In the genomic region with DNA sequence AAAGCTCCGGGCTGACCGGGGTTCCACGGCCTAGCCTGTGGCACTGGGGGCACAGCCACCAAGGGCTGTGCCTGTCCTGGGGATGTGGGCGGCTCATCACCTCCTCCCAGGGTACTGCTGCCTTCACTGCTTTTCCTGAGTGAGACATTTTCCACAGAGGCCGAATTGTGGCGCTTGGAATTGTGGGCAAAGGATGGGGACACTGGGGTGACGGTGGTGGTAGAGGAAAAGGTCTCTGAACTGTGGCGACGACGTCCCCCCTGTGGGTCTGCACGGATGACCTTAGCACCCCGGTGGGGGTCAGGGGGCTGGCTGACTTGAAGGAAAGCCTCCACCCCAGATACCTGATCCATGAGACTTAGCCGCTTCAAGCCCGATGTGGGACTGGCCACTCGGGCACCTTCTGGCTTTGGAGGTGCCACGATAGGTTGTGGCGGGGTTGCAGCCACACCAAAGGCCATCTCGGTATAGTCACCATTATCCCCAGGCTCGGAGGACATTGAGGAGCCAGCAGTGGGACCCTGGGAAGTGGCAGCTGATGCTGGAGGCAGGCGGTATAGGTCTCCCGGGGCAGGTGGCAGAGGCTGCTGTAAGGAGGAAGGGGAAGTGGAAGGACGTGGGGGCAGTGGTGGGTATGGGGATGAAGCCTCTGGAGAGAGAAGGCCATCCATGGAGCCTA, we compare ENCODE assay signal across 8 mouse cellular contexts. TPM values are rescaled to one million over a fixed set of nuclear protein-coding genes. Genes with fewer than 3 reads are reported as not detected.
DNase-seq lines count a peak whose midpoint lies in the region; ATAC-seq and TF ChIP-seq lines count a peak whose summit lies in the region.

No protein-coding gene starts in this region.

- H3K9me3 ChIP-seq in neural tube, embryonic 11.5 days (ENCODE audit: control insufficient read depth, low read length): no peaks in the 10 kb centered on the region
- no peaks in the 10 kb centered on the region for H3K9me3 ChIP-seq in limb, embryonic 12.5 days
- H3K9me3 ChIP-seq in stomach, embryonic 14.5 days (ENCODE audit: control insufficient read depth, low read depth, low read length): no peaks in the 10 kb centered on the region

- DNase-seq in neural tube, embryonic 11.5 days (ENCODE audit: low spot score): no peak
- DNase-seq in neural tube, embryonic 10.5 days (ENCODE audit: extremely low spot score, low spot score): no peak
- no peak for DNase-seq in adrenal gland, postnatal 25 days
- no peak for DNase-seq in ovary, adult 18-20 months (ENCODE audit: low spot score)
- DNase-seq in kidney, adult 18-20 months: no peak

- no peak for TF ChIP-seq CTCF in embryonic fibroblast, embryonic 13.5 days (IDR thresholded peaks at IDR 0.05; ENCODE audit: borderline replicate concordance, insufficient read depth, low read length)

- ATAC-seq in neural tube, embryonic 11.5 days (ENCODE audit: insufficient read depth, low FRiP score, low TSS enrichment): no peak
- no peak for ATAC-seq in limb, embryonic 12.5 days (ENCODE audit: insufficient number of reproducible peaks, insufficient read depth, low FRiP score, low TSS enrichment, low read depth)
- ATAC-seq in stomach, embryonic 14.5 days (ENCODE audit: insufficient number of reproducible peaks, insufficient read depth, low FRiP score, low read depth): no peak

- peak overlapping the region; percentile 35 for H3K9ac ChIP-seq in neural tube, embryonic 11.5 days (ENCODE audit: low read length)
- H3K9ac ChIP-seq in limb, embryonic 12.5 days (replicated peaks): peak overlapping the region; percentile 88
- no peak overlapping the region for H3K9ac ChIP-seq in stomach, embryonic 14.5 days (replicated peaks; ENCODE audit: low read depth, low read length)

- H3K27me3 ChIP-seq in neural tube, embryonic 11.5 days (ENCODE audit: control insufficient read depth, insufficient read depth, low read length): no peaks in the 10 kb centered on the region
- no peaks in the 10 kb centered on the region for H3K27me3 ChIP-seq in limb, embryonic 12.5 days
- H3K27me3 ChIP-seq in stomach, embryonic 14.5 days (ENCODE audit: control insufficient read depth, insufficient read depth, low read length): no peaks in the 10 kb centered on the region

- H3K4me2 ChIP-seq in neural tube, embryonic 11.5 days (ENCODE audit: low read depth): peak overlapping the region; percentile 79
- peak overlapping the region; percentile 94 for H3K4me2 ChIP-seq in limb, embryonic 12.5 days
- H3K4me2 ChIP-seq in stomach, embryonic 14.5 days (replicated peaks; ENCODE audit: low read depth, low read length): peak overlapping the region; percentile 92

- 82% methylated on average over 22 of the region's 22 CpGs for WGBS in neural tube, embryonic 11.5 days
- WGBS in limb, embryonic 12.5 days: 83% methylated on average over 22 of the region's 22 CpGs
- 83% methylated on average over 22 of the region's 22 CpGs for WGBS in stomach, embryonic 14.5 days

- TF ChIP-seq POLR2A in embryonic fibroblast, embryonic 13.5 days (IDR thresholded peaks at IDR 0.05; ENCODE audit: low read depth, low read length): no peak

- H3K4me1 ChIP-seq in neural tube, embryonic 11.5 days (ENCODE audit: control insufficient read depth, insufficient read depth, low read length): peaks cover 61% of the 10 kb centered on the region
- H3K4me1 ChIP-seq in embryonic fibroblast, embryonic 13.5 days (ENCODE audit: control insufficient read depth, insufficient read depth, low read length): peaks cover 5% of the 10 kb centered on the region; the same call in 1 of the 2 replicates
- H3K4me1 ChIP-seq in limb, embryonic 12.5 days (replicated peaks): peaks cover 70% of the 10 kb centered on the region
- H3K4me1 ChIP-seq in stomach, embryonic 14.5 days (ENCODE audit: control insufficient read depth, insufficient read depth, low read length): peaks cover 61% of the 10 kb centered on the region

- peak overlapping the region; percentile 87 for H3K4me3 ChIP-seq in neural tube, embryonic 11.5 days (ENCODE audit: low read depth, low read length)
- peak overlapping the region; percentile 71; the same call in 1 of the 2 replicates for H3K4me3 ChIP-seq in embryonic fibroblast, embryonic 13.5 days (ENCODE audit: insufficient read depth, low read length)
- H3K4me3 ChIP-seq in limb, embryonic 12.5 days (replicated peaks): peak overlapping the region; percentile 81
- peak overlapping the region; percentile 42 for H3K4me3 ChIP-seq in stomach, embryonic 14.5 days (ENCODE audit: low read depth, low read length)

- H3K36me3 ChIP-seq in neural tube, embryonic 11.5 days (ENCODE audit: control insufficient read depth, insufficient read depth, low read length): no peaks in the 10 kb centered on the region; the same call in 1 of the 2 replicates
- peaks cover 24% of the 10 kb centered on the region for H3K36me3 ChIP-seq in limb, embryonic 12.5 days
- peaks cover 9% of the 10 kb centered on the region for H3K36me3 ChIP-seq in stomach, embryonic 14.5 days (ENCODE audit: control insufficient read depth, insufficient read depth, low read length)

- H3K27ac ChIP-seq in neural tube, embryonic 11.5 days (ENCODE audit: low read depth, low read length): no peak overlapping the region
- H3K27ac ChIP-seq in embryonic fibroblast, embryonic 13.5 days (ENCODE audit: insufficient read depth, low read length): no peak overlapping the region
- peak overlapping the region; percentile 50; the same call in 1 of the 2 replicates for H3K27ac ChIP-seq in limb, embryonic 12.5 days
- no peak overlapping the region for H3K27ac ChIP-seq in stomach, embryonic 14.5 days (ENCODE audit: low read length)

RNA-seq across cellular contexts. Expression of gene Irs2, which starts 3.3 kb away (rescaled TPM):
- 6.3 and 6.9 TPM in 2 replicates for polyA plus RNA-seq in neural tube, embryonic 11.5 days (2014; fragmentation: Nextera tagmentation; extraction: Ambion mirVana)
- 9.9 and 13.9 TPM in 2 replicates for polyA plus RNA-seq in embryonic fibroblast, embryonic 13.5 days (2011; ENCODE audit: insufficient read length, low read depth, missing spikeins)
- polyA plus RNA-seq in limb, embryonic 12.5 days (2016; fragmentation: Nextera tagmentation; extraction: Ambion mirVana): 10.9 and 11.7 TPM in 2 replicates
- polyA plus RNA-seq in stomach, embryonic 14.5 days (2014; fragmentation: Nextera tagmentation; extraction: Ambion mirVana): 4.6 and 5.0 TPM in 2 replicates
- total RNA-seq in adrenal gland, postnatal 25 days (2021): 22.1 and 23.0 TPM in 2 replicates
